Mouse (Mus musculus) gastrocnemius, postnatal 25 days (tissue): ENCODE measurements around the gene Usp39. TPM values are rescaled to one million over a fixed set of nuclear protein-coding genes. Genes with fewer than 3 reads are reported as not detected.

ENCODE experiments used
- DNase-seq: peaks from one replicate; pipeline ENCODE4 v3.0.0; 2022
- total RNA-seq, 2 experiments: library from RNA; stranded (reverse); gene quantifications; 1 replicate in 1 of 2; 2 replicates in 1 of 2; pipeline ENCODE4 v1.2.3; 2021

The Usp39 gene
- total RNA-seq, 2 experiments from 2014 or later: 18.6 to 20.3 TPM

- no peak for DNase-seq
Measured at GRCm38 (mm10) chr6:72371571-72371970, 26.6 kb upstream of the Usp39 start.

GRCm38 (mm10) chr6:72371147-72371546 is 26.2 kb upstream of the Usp39 start:
- no peak for DNase-seq

- no peak for DNase-seq
Measured at GRCm38 (mm10) chr6:72370091-72370490, 25.1 kb upstream of the Usp39 start.

GRCm38 (mm10) chr6:72369557-72369956 is 24.6 kb upstream of the Usp39 start:
- no peak for DNase-seq

- DNase-seq: no peak
Measured at GRCm38 (mm10) chr6:72367460-72367974, 22.5 kb upstream of the Usp39 start.

GRCm38 (mm10) chr6:72366844-72367443 is 22.0 kb upstream of the Usp39 start, which contains the start of gene Rnf181:
Gene Rnf181 (minus strand): TSS chr6:72366956.
- DNase-seq: no peak

GRCm38 (mm10) chr6:72366304-72366703 is 21.3 kb upstream of the Usp39 start:
- DNase-seq: no peak

- no peak for DNase-seq
Measured at GRCm38 (mm10) chr6:72364985-72365384, 20.0 kb upstream of the Usp39 start.

- DNase-seq: no peak
Measured at GRCm38 (mm10) chr6:72364009-72364408, 19.0 kb upstream of the Usp39 start.

- DNase-seq: peak; percentile 97
Measured at GRCm38 (mm10) chr6:72362132-72363028, 17.4 kb upstream of the Usp39 start.

- no peak for DNase-seq
Measured at GRCm38 (mm10) chr6:72361121-72361551, 16.2 kb upstream of the Usp39 start.

GRCm38 (mm10) chr6:72360599-72360935 is 15.6 kb upstream of the Usp39 start:
- DNase-seq: no peak

- DNase-seq: no peak
Measured at GRCm38 (mm10) chr6:72359891-72360598, 15.1 kb upstream of the Usp39 start.

- DNase-seq: no peak
Measured at GRCm38 (mm10) chr6:72359343-72359742, 14.4 kb upstream of the Usp39 start.

GRCm38 (mm10) chr6:72358086-72358764 is 13.2 kb upstream of the Usp39 start:
- no peak for DNase-seq

- DNase-seq: no peak
Measured at GRCm38 (mm10) chr6:72357164-72358079, 12.4 kb upstream of the Usp39 start.

- DNase-seq: no peak
Measured at GRCm38 (mm10) chr6:72356001-72356532, 11.1 kb upstream of the Usp39 start.

- DNase-seq: peak; percentile 93
Measured at GRCm38 (mm10) chr6:72355066-72355911, 10.3 kb upstream of the Usp39 start, which contains the start of gene Tmem150a. Gene Tmem150a (plus strand): TSS chr6:72355447.

GRCm38 (mm10) chr6:72354025-72354424 is 9.0 kb upstream of the Usp39 start:
- DNase-seq: no peak
